Mouse (Mus musculus) left cerebral cortex, adult 18-20 months (tissue): ENCODE measurements around the gene Ralgps2. TPM values are rescaled to one million over a fixed set of nuclear protein-coding genes. Genes with fewer than 3 reads are reported as not detected.

Source experiments
- DNase-seq, 2 experiments: peaks; one replicate each; pipeline ENCODE4 v3.0.0; 2021 to 2022; ENCODE audit warnings: low spot score in 2 of 2, mixed read lengths in 1 of 2
- total RNA-seq, 2 experiments: library from RNA; stranded (reverse); gene quantifications; 2 replicates each; pipeline ENCODE4 v1.2.3; 2021

Ralgps2 gene
- total RNA-seq, 2 experiments from 2014 or later: 40.2 to 50.3 TPM

DNA sequence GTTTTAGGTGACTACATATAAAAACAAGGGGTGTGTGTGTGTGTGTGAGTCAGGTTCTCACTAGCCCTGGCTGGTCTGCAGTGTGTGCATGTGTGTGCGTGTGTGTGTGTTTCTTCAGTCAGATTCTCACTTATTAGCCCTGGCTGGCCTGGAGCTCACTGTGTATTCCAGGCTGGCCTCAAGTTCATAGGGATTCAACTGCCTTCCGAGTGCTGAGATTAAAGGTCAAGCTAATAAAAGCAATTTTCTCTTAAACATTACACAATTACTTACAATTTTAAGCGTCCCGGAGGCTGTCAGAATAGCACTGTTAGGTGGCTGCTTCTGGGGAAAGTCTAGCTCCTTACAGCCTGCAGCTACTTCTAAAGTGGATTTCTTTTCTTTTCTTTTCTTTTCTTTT, 101.2 kb downstream of the Ralgps2 start, which contains the start of gene Angptl1:
TSS of gene Angptl1 (plus strand) at position 386 of the 400 bp plus-strand sequence.
- DNase-seq: no peak

DNA sequence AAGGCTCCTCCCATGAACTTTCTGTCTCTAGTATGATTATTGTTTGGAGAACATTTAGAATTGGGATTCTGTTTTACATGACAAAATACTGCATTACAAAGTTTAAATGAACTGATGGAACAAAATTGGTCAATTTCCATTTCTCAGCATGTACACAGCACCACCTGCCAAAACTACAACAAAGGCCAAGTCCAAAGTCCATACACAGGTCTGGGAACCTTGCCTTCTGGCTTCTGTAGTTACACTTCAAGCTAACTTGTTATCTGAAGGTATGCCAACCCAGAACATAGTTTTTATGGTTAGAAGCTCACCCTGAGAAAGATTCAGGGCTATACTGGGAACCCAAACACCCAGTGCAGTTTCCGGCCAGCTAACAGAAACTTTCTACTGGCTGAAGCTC, 120.2 kb downstream of the Ralgps2 start:
- no peak for DNase-seq

DNA sequence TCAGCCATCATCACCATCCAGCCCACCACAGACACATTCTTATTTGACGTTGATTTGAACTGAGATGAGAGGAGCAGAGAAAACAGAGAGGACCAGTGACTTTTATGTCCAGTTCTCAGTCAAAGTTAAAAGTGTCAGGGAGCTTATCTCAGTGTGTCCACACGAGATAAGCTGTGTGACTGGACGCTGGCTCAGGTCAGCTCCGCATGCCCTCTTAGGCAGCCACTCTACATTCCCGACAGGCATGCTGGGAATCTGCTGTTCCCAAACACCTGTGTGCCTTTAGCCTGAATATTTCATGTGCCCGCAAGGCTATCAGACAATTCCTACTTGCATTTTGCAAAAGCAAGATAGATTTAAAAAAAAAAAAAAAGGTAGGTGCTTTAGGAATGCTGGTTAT, 125.9 kb downstream of the Ralgps2 start:
- DNase-seq: no peak

DNA sequence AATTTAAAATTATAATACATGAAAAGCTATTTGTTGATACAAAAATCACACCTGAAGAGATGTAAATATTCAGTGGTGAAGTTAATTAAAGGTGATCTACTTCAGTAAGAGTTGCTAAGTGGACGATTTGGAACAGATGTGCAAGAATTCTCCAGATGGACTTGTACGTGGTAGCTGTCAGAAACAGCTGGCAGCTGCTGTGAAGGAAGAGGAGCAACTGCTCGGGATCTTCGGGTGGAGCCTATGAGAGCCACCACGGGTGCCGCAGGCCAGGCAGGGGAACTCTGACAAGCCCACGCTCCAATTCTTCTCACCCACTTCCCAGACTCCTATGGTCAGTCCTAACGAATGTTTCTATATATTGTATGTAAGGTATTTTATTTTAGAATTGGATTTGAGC, 126.7 kb downstream of the Ralgps2 start:
- DNase-seq: no peak

DNA sequence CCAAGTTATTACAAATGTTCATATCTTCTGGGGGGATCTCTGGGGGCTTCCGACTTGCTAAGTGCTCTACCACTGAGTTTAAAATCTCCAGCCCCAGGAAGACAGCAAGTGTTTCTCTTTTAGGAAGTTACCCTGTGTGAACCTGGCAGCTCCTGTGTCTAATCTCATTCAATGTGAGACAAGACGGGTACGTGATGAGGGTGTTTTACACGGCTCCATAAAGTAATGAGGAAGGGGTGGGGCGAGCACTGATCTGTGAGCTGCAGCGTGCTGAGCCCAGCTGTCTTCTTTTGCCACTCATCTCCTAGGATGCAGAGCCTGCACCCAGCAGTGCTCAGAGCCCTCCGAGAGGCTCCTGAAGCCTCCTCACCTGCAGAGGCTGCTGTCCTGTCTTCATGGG, 127.5 kb downstream of the Ralgps2 start:
- DNase-seq: no peak

DNA sequence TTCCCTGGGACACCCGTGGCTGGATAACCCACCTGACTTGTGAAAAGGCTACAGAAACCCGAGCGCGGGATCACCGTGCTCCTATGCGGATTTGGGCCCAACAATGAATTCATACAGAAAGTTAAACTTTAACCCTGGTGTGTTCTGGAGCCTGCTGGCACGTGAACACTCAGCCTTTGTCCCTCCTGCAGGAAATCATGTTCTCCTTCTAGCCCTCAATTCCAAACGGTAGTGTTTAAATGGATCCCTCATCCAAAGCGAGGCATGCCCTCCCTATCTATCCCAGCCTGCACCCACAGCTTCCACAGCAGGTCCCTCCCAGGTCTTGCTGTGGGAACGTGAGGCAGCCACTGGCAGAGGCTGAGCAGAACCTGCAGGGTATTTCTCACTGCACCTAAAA, 131.1 kb downstream of the Ralgps2 start:
- no peak for DNase-seq

DNA sequence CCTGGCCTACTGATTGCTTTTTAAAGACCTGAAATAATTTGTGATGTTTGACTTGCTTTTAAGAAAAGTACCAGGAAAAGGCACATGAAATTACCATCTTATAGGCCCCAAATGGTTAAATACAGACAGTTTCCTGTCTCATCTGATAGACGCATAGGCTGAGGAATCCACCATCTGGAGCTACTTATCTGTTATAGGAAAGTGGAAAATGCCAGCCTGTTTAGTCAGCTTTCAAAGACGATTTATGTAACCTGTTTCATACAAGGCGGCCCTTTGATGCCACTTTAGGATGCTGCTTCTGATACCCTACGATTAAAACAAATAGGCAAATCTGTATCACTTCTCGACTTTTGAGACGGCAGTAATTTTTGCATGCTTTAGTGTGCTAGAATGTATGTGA, 138.2 kb downstream of the Ralgps2 start:
- DNase-seq: no peak

DNA sequence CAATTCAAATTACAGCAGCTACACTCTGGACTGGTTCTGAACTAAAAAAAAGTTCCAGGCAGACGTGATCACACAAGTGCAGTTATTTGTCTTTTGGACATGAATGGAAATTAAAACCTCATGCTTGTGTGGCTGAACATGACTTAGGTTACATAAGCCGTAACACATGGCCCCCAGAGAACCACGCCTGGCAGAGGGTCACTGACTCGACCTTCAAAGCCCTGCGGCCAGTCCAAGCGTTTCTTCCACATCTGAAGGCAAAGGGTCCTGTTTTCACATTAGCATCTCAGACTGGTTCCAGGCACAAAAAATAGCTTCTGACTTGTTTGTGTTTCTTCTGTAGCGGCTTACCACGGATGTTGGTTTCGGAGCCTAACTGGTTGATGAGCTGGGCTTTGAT, 143.2 kb downstream of the Ralgps2 start:
- no peak for DNase-seq

DNA sequence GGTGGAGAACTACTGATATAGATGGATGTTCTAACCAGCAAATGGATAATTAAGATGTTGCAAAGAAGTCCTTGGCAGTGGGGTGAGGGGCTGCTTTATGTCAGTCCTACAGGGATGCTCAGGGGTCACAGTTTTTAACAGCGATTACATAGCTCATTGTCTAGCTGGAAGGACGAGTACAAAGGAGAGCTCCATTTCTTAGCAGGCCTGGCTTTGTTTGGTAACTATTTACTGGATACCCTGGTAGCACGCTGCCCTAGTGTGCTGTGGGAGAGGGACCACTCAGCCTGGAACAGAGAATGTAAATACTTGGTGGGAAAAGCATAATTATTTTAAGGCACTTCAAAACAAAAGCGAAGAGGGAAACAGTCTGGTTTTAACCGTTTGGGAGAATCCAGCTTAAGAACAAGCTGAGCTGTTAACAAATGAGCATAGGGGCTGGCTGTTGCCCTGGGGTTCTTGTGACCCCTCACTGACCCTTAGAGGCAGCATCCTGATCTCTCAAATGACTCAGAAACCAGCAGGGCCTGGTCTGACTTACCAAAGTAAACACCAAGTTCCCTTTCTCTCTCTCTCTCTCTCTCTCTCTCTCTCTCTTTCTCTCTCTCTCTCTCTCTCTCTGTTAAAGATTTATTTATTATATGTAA, 149.5 kb downstream of the Ralgps2 start:
- no peak for DNase-seq

DNA sequence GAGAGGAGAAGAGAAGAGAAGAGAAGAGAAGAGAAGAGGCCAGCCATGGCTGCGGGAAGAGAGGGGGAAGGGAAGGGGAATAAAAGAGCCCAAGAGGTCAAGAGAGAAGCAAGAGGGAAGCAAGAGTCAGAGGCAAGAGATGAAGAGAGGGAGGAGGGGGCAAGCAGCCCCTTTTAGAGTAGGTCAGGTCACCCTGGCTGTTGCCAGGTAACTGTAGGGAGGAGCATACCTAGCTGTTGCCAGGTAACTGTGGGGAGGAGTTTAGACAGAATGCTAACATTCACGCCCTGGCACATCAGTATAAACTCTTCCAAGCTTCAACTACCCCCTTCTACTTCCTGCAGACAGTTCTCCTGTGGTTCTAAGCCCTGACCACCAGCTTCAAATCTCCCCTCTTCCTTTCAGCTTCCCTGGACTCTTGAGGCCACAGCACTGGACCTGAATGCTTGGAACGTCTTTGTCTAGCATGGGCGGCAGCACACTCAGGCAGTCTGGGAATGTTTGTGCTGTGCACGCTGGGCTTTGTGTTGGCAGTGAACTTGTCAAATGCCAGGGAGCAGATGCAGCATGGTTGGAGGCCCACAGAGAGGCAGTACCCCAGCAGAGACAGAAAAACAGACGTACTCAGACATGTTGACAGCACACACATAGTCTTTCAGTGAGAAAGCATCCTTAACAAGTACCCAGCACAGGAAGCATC, 152.1 kb downstream of the Ralgps2 start:
- no peak for DNase-seq

DNA sequence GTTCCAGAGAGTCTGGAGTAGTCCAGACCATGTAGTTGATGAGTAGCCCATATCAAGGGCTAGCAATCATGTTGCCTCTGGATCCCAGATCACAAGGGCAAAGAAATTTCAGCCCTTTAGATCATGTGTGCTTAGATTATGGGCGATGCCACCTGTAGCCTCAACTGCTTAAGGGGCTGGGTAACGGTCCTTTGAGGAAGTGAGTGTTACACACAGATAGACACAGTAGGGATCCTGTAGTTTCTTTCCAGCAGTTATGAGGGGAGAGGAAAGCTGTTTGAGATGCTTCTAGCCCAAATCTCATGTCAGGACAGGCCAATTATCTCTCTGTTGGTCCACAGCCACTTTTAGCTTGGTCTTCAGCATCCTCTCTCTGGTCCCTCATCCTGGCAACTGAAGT, 153.4 kb downstream of the Ralgps2 start:
- DNase-seq: no peak

DNA sequence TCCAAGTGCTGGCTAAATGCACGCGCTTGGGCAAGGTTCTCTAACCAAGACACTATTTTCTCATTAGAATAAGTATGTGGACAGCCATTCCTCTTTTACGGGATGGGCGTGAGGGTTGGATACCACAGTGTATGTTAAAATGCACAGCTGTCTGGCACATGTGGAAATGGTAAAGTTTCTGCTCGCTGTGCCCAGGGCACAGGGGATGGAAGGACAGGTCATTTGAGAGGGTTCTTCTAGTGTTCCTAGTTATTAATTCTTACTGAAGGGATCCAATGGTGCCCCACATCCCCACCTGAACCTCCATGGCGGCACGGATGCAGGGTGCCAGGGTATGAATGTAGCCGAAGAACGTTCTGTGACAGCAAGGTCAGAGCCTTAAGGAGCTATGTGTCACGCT, 154.5 kb downstream of the Ralgps2 start:
- DNase-seq: no peak

DNA sequence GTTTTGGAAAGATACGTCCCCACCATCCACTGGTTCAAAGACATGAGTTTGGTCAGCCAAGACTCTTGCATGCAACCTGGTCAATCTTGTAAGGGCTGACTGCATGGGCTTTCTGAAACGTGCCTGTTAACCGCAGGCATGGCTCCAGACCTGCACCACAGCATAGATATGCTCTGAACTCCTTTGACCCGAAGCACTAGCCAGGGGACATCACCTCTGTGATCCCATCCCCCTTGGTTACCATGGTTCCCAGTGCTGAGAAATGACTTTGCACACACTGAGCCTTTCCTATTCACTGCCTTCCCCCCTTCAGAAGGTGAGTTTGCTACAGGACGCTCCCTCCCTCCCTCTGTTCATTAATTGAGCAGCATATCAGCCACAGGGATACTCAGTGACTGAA, 155.3 kb downstream of the Ralgps2 start:
- DNase-seq: no peak

DNA sequence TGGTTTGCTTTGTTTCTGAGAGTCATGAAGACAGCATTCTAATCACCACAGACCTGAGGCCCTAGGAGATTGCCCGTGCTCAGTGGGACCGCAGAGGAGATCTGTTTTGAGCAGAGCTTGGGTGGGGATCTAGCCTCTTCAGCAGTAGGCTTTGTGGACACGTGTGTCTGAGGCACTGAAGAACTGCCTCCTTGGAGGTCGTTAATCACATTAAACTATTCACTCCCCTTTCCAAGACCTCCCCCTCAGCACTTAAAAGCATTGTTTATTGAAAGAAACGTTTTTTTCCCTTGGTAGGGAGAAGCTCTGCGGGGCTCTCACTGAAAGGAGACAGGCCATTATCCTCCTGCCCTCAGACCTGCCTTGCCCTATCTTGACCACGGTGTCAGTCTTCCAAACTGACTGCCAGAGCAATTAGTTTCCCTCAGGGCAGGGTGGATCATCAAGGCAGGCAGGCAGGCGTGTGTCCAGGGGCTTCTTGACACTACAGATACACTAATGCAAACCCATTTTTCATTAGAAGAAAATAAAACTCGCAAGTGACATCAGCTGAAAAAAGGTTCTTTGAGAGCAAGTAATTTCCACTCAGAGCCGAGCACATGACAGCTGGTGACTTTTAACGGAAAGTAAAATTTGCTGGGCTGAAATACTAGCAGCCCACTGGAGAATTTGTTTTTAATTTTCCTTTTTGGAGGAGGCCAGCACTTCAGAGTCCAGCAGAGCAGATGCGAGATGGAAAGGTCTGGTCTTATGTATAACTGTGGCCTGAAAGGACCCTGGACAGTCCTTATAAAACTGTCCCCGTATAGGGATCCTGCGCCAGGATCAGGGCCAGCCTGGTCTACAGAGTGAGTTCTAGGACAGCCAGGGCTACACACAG, 157.2 kb downstream of the Ralgps2 start:
- DNase-seq: no peak

DNA sequence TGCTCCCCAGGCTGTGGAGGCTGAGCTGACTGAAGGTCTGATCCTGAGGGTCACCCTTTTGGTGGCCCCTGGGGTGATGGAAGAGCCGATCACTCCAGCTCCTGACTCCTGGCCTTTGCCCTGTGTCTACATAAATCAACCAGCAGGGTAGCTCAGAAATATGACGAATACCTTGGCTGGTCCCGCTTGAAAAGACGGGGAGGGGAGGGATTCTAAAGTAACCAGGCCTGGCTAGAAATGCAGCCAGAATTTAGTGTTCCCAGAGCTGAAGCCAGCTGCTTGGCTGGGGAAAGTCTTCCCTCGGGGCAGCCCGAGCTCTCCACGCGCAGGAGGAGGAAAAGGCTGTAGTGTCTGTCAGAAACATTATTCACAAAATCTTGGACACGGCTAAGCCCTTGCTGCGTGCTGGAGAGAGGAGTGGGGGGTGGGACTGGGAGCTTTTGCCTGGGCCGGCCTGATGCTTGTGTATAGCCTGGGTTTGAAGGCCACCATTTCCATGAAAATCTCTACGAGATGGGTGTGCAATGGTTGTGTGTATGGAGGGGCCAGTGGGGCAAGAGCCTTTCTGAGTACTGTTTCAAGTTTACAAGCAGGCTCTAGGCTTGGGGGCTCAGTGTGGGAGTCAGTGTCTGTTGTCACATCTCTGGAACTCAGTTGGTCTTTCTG, 158.2 kb downstream of the Ralgps2 start:
- peak in 1 of 2 experiments; percentile 6 for DNase-seq

DNA sequence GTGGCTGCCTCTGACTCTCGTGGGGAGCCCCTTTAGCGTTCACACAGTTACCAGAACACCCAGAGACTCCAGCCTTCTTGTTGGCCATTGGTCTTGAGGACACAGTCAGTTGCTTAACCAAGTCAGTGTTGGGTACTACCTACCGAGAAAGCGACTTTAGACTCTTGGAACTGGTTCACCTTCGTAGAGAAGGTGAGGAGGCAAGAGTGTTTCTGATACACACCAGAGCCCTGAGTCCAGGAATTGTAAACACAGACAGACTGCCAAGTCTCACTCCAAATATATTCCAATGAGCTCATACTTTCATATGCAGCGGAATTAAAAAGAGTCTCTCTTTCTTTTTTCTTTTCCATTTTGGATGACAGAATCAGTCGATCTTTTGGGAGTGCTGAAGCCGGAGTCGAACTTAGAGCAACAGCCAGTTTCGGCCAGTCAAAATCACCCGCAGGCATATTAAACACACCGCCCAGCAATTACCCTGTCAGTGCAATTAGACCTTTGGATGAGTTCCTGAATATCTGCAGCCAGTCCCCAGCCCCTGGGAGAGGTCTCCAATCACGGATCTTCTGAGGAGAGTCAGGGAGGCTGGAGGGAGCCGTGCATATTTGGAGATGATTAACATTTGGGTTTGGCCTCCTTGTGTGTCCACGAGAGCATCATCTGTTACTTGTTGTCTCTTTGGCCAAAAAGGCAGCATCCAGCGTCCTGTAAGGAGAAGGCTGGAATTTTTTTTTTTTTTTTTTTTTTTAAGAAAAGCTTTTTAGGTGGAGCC, 159.0 kb downstream of the Ralgps2 start:
- no peak for DNase-seq

DNA sequence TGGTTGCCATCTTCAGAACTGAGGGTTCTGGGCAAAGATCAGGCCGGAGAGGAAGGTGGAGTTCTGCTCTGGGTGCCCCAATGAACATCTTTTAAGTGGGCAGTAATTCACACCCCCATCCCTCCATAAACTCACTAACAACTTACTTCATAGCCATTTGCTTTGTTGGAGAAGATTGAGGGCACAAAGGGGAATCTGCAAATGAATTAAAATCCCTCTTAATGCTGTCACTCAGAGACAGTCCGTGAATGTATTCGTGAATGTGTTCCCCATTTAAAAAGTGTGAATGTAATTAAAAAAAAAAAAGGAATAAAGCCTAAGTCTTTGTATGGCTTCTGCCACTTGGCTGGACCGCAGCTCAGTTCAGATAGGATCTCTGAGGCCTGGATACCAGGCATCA, 159.8 kb downstream of the Ralgps2 start:
- DNase-seq: no peak

DNA sequence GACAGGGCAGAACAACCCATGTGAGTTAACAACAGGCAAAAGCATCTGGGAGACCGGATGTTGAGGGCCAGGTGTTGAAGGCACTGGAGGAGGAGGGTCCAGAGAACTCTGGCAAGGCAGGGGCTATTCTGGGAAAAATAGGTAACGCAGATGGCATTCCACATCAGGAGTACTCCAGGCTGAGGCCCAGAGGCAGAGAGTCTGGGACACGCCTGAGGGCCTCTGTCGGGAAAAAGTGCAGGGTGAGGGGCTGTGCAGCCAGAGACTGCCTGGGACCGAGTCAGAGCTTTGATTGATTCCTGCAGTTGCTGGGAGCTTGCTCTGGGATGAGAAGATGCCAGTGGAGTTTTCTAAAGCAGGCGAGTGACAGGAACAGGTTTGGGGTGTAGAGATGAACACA, 160.4 kb downstream of the Ralgps2 start:
- DNase-seq: no peak

DNA sequence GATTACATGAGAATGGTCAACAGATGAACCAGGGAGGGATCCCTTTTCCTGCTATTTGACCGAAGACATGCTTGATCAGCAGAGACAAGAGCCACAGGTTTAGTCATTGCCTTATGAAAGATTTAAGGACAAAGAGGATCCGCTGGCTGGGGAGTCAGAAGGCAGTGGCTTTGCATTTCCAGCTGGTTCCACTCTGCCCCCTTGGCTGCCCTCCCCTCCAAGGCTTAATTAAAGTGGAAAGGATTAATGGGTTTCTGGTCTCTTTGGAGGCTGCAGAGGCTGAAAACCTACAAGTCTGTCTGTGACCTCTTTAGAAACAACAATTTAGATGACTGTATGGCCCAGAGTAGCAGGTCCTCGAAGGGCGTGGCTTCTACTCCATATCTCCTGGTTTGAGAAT, 161.5 kb downstream of the Ralgps2 start:
- DNase-seq: no peak

DNA sequence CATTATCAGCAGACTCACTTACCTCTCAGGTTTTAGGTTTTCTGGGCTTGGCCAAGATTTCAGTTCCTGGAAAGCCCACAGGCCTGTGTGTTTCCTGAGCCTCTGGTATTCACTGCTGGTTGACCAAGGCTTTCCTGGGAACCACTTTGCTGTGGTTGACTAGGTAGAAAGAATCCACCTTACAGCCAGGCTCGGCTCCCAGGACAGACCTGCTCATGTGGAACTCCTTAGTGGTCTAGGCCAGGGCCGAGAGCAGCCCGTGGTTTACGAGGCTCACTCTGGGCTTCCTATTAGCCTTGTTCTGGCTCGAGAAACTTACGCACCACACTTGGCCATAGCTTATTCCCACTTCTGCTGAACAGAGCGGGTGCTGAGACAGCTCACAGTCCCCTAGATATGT, 163.4 kb downstream of the Ralgps2 start:
- DNase-seq: no peak

DNA sequence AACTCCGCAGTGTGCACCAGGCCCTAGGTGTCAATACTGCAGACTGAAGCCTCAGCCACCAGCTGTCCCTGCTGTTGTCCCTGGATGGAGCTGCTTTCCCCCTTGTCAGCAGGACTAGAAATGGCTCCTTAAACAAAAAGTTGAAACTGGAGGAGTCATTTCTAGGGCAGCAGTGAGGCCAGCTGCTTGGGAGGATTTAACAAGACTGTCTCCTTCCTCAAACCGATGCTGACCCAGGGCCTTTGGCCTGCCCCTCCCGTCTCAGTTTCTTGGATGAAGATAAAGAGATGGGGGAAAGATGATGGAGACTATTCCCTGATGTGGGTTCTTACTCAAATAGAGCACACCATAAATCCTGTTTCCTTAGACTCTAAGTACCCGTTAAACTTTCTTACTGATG, 164.2 kb downstream of the Ralgps2 start:
- no peak for DNase-seq
